In the genomic region with DNA sequence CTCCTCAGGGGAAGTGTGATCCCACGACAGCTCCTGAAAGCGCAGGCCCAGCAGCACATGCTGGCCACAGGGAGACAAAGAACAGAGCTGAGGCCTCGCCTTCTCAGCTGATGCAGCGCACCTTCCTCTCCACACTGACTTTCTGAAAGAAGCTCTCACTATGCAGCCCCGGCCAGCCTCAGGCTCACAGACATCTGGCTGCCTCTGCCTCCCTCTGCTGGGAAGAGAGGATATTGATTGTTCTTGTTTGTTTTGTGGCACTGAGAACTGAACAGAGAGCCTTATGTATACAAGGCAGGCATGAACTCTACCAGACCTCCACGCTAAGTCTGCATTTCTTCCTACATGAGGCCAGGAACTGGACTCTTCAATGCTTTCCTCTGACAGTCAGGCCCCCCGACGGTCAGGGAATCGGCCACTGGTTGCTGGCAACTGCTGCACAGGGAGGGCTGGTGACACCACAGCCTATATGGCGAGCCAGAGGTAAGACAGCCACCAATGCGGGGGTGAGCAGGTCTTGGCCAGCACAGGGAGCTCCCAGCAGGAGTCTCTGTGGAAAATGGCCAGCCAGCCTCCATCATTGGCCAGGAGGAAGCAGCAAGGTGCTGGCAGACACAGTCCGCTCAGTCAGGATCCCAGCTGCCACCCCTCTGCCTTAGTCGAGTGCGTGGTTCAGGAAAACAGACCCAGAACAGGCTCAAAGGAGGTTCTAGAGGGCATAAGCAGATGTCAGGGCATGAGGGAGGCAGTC, we compare ENCODE assay signal across 14 mouse cellular contexts. TPM values are rescaled to one million over a fixed set of nuclear protein-coding genes. Genes with fewer than 3 reads are reported as not detected.
DNase-seq lines count a peak whose midpoint lies in the region; ATAC-seq and TF ChIP-seq lines count a peak whose summit lies in the region.
"Had no signal": no experiment of that assay in that cellular context is flagged by ENCODE, and none has a peak within 500 bp of the region (broad histone marks: within the 10 kb centered on the region; RNA-seq: fewer than 3 reads in every experiment).

No protein-coding gene starts in this region.

- 0 out of 2 replicates have a peak, but pooled peaks cover 3% of the 10 kb centered on the region for H3K9me3 ChIP-seq in liver, embryonic 12.5 days (replicated peaks)
- H3K9me3 ChIP-seq: kidney, embryonic 15.5 days had no signal

- H3K9ac ChIP-seq in liver, adult 2 months (ENCODE audit: low read depth, low read length), result no peak overlapping the region
- H3K9ac ChIP-seq in liver, embryonic 12.5 days, result no peak overlapping the region
- H3K9ac ChIP-seq: heart, embryonic 12.5 days; hindbrain, embryonic 14.5 days; kidney, embryonic 15.5 days; limb, embryonic 13.5 days had no signal

- H3K4me2 ChIP-seq in liver, embryonic 12.5 days, result no peak overlapping the region
- H3K4me2 ChIP-seq: heart, embryonic 12.5 days; hindbrain, embryonic 14.5 days; kidney, embryonic 15.5 days; limb, embryonic 13.5 days had no signal

- H3K79me2 ChIP-seq in liver, adult 2 months (ENCODE audit: control insufficient read depth, insufficient read depth, low read length), result peaks cover 3% of the 10 kb centered on the region; the same call in 1 of the 2 replicates

- DNase-seq in gastrocnemius, adult 2 months, result no peak
- no peak for DNase-seq in gastrocnemius, postnatal 4 days (ENCODE audit: low spot score in 2 of 2)
- DNase-seq in liver, adult 2 months (ENCODE audit: extremely low read depth, low read depth, low spot score), result no peak
- DNase-seq in NIH3T3 (ENCODE audit: low read depth), result peak; percentile 20
- peak; percentile 32 for DNase-seq in naive thymus-derived CD4-positive, alpha-beta T cell, adult 2 months (ENCODE audit: low read depth)
- no peak for DNase-seq in adrenal gland, postnatal 4 days (ENCODE audit: low spot score in 2 of 2)
- DNase-seq: thymus, postnatal 4 days had no signal

- no peak for ATAC-seq in liver, embryonic 12.5 days
- ATAC-seq: lung, postnatal 0 days had no signal

- TF ChIP-seq POLR2A in liver, adult 2 months (IDR thresholded peaks at IDR 0.05; ENCODE audit: extremely low read depth, insufficient read depth, low read length), result no peak

- WGBS in liver, adult 2 months, result 98% methylated on average over 14 of the region's 14 CpGs
- 87% methylated on average over 14 of the region's 14 CpGs for WGBS in liver, embryonic 12.5 days (ENCODE audit: insufficient replicate concordance)

- no peak overlapping the region for H3K27ac ChIP-seq in gastrocnemius, adult 2 months
- H3K27ac ChIP-seq in liver, adult 2 months (replicated peaks; ENCODE audit: insufficient read depth, low read depth, low read length), result no peak overlapping the region
- no peak overlapping the region for H3K27ac ChIP-seq in liver, embryonic 12.5 days
- H3K27ac ChIP-seq: hindbrain, embryonic 14.5 days; kidney, embryonic 15.5 days; limb, embryonic 13.5 days had no signal

- intact Hi-C loops in gastrocnemius, adult 2 months (cut with DNase I), result loop anchor here (10.0 kb wide), 1 partner anchor 158 kb away; the partner anchor contains the start of gene Kcnk7

- H3K27me3 ChIP-seq in liver, adult 2 months (ENCODE audit: control insufficient read depth, insufficient read depth, low read length), result no peaks in the 10 kb centered on the region
- H3K27me3 ChIP-seq in liver, embryonic 12.5 days (replicated peaks), result no peaks in the 10 kb centered on the region
- H3K27me3 ChIP-seq: heart, embryonic 12.5 days; kidney, embryonic 15.5 days; limb, embryonic 13.5 days had no signal

- TF ChIP-seq CTCF in gastrocnemius, adult 2 months (IDR thresholded peaks at IDR 0.05), result peak; percentile 24; the same call in 1 of the 2 replicates
- TF ChIP-seq CTCF in liver, adult 2 months (IDR thresholded peaks at IDR 0.05; ENCODE audit: low read depth, low read length), result 0 out of 2 replicates have a peak, but pooled peaks have one; percentile 13

- peaks cover 11% of the 10 kb centered on the region; the same call in 1 of the 2 replicates for H3K36me3 ChIP-seq in liver, adult 2 months (ENCODE audit: control insufficient read depth, insufficient read depth, low read length)
- peaks cover 96% of the 10 kb centered on the region for H3K36me3 ChIP-seq in liver, embryonic 12.5 days

- H3K4me3 ChIP-seq in gastrocnemius, adult 2 months, result no peak overlapping the region
- no peak overlapping the region for H3K4me3 ChIP-seq in liver, adult 2 months (ENCODE audit: insufficient read depth, low read depth, low read length)
- no peak overlapping the region for H3K4me3 ChIP-seq in liver, embryonic 12.5 days
- H3K4me3 ChIP-seq: heart, embryonic 12.5 days; kidney, embryonic 15.5 days; limb, embryonic 13.5 days; myocyte had no signal

- H3K4me1 ChIP-seq in liver, adult 2 months (ENCODE audit: control insufficient read depth, insufficient read depth, low read length), result no peaks in the 10 kb centered on the region
- no peaks in the 10 kb centered on the region for H3K4me1 ChIP-seq in liver, embryonic 12.5 days
- H3K4me1 ChIP-seq: kidney, embryonic 15.5 days; limb, embryonic 13.5 days had no signal

RNA-seq across cellular contexts. Expression of gene Frmd8, which starts 12.6 kb away (rescaled TPM):
- total RNA-seq in gastrocnemius, adult 2 months (2021), result 1 to 10 TPM; 3.4 to 4.0 TPM
- 10 to 100 TPM; 16.2 to 16.7 TPM for total RNA-seq in gastrocnemius, postnatal 4 days (2021)
- 5.2 and 5.9 TPM in 2 replicates for total RNA-seq in liver, adult 2 months (2014; rRNA removed)
- 10.3 and 14.2 TPM in 2 replicates for polyA plus RNA-seq in liver, adult 2 months (2012; rRNA removed)
- 22.1 and 24.2 TPM in 2 replicates for polyA plus RNA-seq in liver, embryonic 12.5 days (2016; fragmentation: Nextera tagmentation; extraction: Ambion mirVana)
- total RNA-seq in adrenal gland, postnatal 4 days (2021), result 10 to 100 TPM; 42.4 to 45.9 TPM

RNA-seq across cellular contexts. Expression of gene Slc25a45, which starts 15.1 kb away (rescaled TPM):
- total RNA-seq in gastrocnemius, adult 2 months (2021), result under 1 TPM; 0.79 to 0.84 TPM
- 1 to 10 TPM; 3.7 to 3.8 TPM for total RNA-seq in gastrocnemius, postnatal 4 days (2021)
- total RNA-seq in liver, adult 2 months (2014; rRNA removed), result 8.6 and 13.0 TPM in 2 replicates
- 52.8 and 57.7 TPM in 2 replicates for polyA plus RNA-seq in liver, adult 2 months (2012; rRNA removed)
- polyA plus RNA-seq in liver, embryonic 12.5 days (2016; fragmentation: Nextera tagmentation; extraction: Ambion mirVana), result 7.5 and 7.7 TPM in 2 replicates
- total RNA-seq in adrenal gland, postnatal 4 days (2021), result 10 to 100 TPM; 25.9 to 26.3 TPM

RNA-seq across cellular contexts. Expression of gene Tigd3, which starts 31.4 kb away (rescaled TPM):
- total RNA-seq in gastrocnemius, adult 2 months (2021), result under 1 TPM; 0.10 to 0.20 TPM
- 1 to 10 TPM; 1.5 to 2.6 TPM for total RNA-seq in gastrocnemius, postnatal 4 days (2021)
- total RNA-seq in liver, adult 2 months (2014; rRNA removed), result 0.18 and 0.27 TPM in 2 replicates
- 0.16 and 0.24 TPM in 2 replicates for polyA plus RNA-seq in liver, adult 2 months (2012; rRNA removed)
- polyA plus RNA-seq in liver, embryonic 12.5 days (2016; fragmentation: Nextera tagmentation; extraction: Ambion mirVana), result 3.2 and 3.5 TPM in 2 replicates
- total RNA-seq in adrenal gland, postnatal 4 days (2021), result 1 to 10 TPM; 3.1 TPM

RNA-seq across cellular contexts. Expression of gene Dpf2, which starts 50.3 kb away (rescaled TPM):
- 10 to 100 TPM; 87.8 to 88.4 TPM for total RNA-seq in gastrocnemius, adult 2 months (2021)
- total RNA-seq in gastrocnemius, postnatal 4 days (2021), result 100 to 1,000 TPM in 1 of 2 experiments, 10 to 100 TPM in 1; 97.8 to 121 TPM
- total RNA-seq in liver, adult 2 months (2014; rRNA removed), result 10.3 and 10.7 TPM in 2 replicates
- 28.8 and 40.0 TPM in 2 replicates for polyA plus RNA-seq in liver, adult 2 months (2012; rRNA removed)
- polyA plus RNA-seq in liver, embryonic 12.5 days (2016; fragmentation: Nextera tagmentation; extraction: Ambion mirVana), result 73.2 and 74.9 TPM in 2 replicates
- total RNA-seq in adrenal gland, postnatal 4 days (2021), result 100 to 1,000 TPM; 158 to 169 TPM

Comparison
In these comparisons a context has a peak if more than half of its experiments do, and no peak if none do; other contexts are left out.
1. DNase-seq: peak in NIH3T3 (single experiment) and naive thymus-derived CD4-positive, alpha-beta T cell, adult 2 months (single experiment); none in gastrocnemius, adult 2 months (single experiment), gastrocnemius, postnatal 4 days (0 of 2), liver, adult 2 months (single experiment) and adrenal gland, postnatal 4 days (0 of 2).